Mouse (Mus musculus) adrenal gland, postnatal 10 days (tissue): ENCODE measurements around the gene Sval1. TPM values are rescaled to one million over a fixed set of nuclear protein-coding genes. Genes with fewer than 3 reads are reported as not detected.

Source experiments
- DNase-seq: peaks from one replicate; pipeline ENCODE4 v3.0.0; 2021; ENCODE audit warnings: mixed read lengths
- long read RNA-seq, 2 experiments: library from polyadenylated mRNA; stranded (forward); transcript quantifications; one replicate each; pipeline ENCODE4 v2.0.0; 2021
- total RNA-seq, 2 experiments: library from RNA; stranded (reverse); gene quantifications; 2 replicates each; pipeline ENCODE4 v1.2.3; 2021

Sval1 gene
- not detected for total RNA-seq
- long read RNA-seq, experiment 1: 0 reads
- long read RNA-seq, experiment 2: 0 reads

DNA sequence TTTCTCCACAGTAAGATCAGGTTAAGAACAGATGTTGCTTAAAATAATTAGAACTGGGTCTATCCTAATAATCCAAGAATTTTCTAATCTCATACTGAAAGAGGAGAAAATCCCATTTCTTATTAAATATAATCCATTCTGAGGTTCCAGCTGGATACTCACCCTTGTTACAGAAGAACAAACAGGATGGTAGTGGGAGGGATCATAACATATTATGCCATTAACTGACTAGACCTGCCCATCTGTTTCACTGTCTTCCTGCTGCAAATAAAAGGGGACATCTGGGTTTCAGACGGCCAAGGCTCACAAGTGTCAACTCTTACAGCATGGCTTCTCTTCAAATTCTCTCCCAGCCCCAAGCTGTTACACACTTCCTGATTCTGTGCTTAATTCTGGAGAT is at the start of gene Sval1:
Sval1 (plus strand) TSS at position 301 of the 400 bp plus-strand sequence.
- no peak for DNase-seq

- no peak for DNase-seq
Measured at GRCm38 (mm10) chr6:41911625-41912024, 39.8 kb upstream of the Sval1 start.

GRCm38 (mm10) chr6:41914883-41915282 is 36.5 kb upstream of the Sval1 start:
- DNase-seq: no peak

DNA sequence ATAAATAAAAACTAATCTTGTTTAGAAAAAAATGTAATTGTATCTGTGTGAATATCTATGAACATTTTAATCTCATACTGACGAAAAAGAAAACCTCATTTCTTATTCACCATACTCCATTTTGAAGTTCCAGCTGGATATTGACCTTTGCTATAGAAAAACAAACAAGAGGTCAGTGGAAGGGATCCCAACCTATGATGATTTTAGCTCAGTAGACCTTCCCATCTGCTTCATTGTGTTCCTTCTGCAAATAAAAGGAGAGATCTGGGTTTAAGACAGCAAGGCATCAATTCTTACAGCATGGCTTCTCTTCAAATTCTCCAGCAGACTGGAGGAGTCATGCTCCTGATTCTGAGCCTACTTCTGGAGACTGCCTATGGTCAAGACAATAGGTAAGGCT is 16.4 kb downstream of the Sval1 start, which contains the start of gene Sval3:
Sval3 (plus strand) TSS at position 301 of the 400 bp plus-strand sequence.
- no peak for DNase-seq

Other genes with a start within 250 kb of the Sval1 start
- gene Kel, start 247.3 kb upstream of the Sval1 start, total RNA-seq: 1 to 10 TPM; 2.0 to 8.0 TPM
- not detected for gene Olfr459, start 176.5 kb upstream of the Sval1 start, total RNA-seq
- gene Pip, start 104.1 kb upstream of the Sval1 start, total RNA-seq: not detected
- not detected for gene Sval2, start 98.6 kb upstream of the Sval1 start, total RNA-seq
- gene Sval3, start 16.5 kb downstream of the Sval1 start, total RNA-seq: not detected
- not detected for gene Sva, start 86.8 kb downstream of the Sval1 start, total RNA-seq
- gene Tas2r139, start 189.3 kb downstream of the Sval1 start, total RNA-seq: not detected